9 mouse cellular contexts compared by ENCODE assay signal in the genomic region with DNA sequence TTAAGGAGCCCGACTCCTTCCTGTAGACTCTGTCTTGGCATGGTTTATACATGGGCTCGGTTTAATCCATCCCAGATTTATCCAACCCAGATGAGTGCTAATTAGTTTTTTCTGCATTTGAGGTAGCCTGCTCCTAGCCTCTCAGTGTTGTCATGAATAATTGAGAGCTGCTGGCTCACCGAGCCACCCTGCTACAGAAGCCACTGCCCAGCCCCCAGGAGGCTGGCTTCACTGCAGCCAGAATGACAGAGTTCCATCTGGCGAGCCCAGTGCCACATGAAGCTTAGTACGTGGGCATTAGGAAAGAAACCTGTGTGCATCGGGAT. TPM values are rescaled to one million over a fixed set of nuclear protein-coding genes. Genes with fewer than 3 reads are reported as not detected.
A peak's percentile ranks its signal among the peaks of the same experiment; 100 is the strongest.
DNase-seq lines count a peak whose midpoint lies in the region; ATAC-seq and TF ChIP-seq lines count a peak whose summit lies in the region.
"Had no signal": no experiment of that assay in that cellular context is flagged by ENCODE, and none has a peak within 500 bp of the region (broad histone marks: within the 10 kb centered on the region; RNA-seq: fewer than 3 reads in every experiment).

No protein-coding gene starts in this region.

- no peak for TF ChIP-seq CTCF in layer of hippocampus, adult 2 months (conservative IDR thresholded peaks at IDR 0.05)
- TF ChIP-seq CTCF in hindbrain, postnatal 0 days (IDR thresholded peaks at IDR 0.05; ENCODE audit: low read depth) = no peak
- TF ChIP-seq CTCF in lung, adult 2 months (IDR thresholded peaks at IDR 0.05; ENCODE audit: insufficient read depth, low read length) = no peak

- peak overlapping the region; percentile 49 for H3K27ac ChIP-seq in layer of hippocampus, adult 2 months
- H3K27ac ChIP-seq in embryonic facial prominence, embryonic 15.5 days (replicated peaks) = peak overlapping the region; percentile 65
- 0 out of 2 replicates have a peak overlapping the region, but pooled peaks have one; percentile 45 for H3K27ac ChIP-seq in hindbrain, postnatal 0 days
- H3K27ac ChIP-seq in neural tube, embryonic 15.5 days (replicated peaks) = peak overlapping the region; percentile 6; the same call in 1 of the 2 replicates

- H3K4me3 ChIP-seq in layer of hippocampus, adult 2 months = no peak overlapping the region
- H3K4me3 ChIP-seq in embryonic facial prominence, embryonic 15.5 days (replicated peaks) = no peak overlapping the region
- no peak overlapping the region for H3K4me3 ChIP-seq in hindbrain, postnatal 0 days (ENCODE audit: low read length)
- no peak overlapping the region for H3K4me3 ChIP-seq in neural tube, embryonic 15.5 days (replicated peaks)
- H3K4me3 ChIP-seq in lung, adult 2 months (replicated peaks; ENCODE audit: extremely low read depth, low read depth, low read length) = no peak overlapping the region

- H3K4me2 ChIP-seq in embryonic facial prominence, embryonic 15.5 days (replicated peaks) = no peak overlapping the region
- 0 out of 2 replicates have a peak overlapping the region, but pooled peaks have one; percentile 10 for H3K4me2 ChIP-seq in hindbrain, postnatal 0 days (ENCODE audit: low read depth, low read length)
- H3K4me2 ChIP-seq in neural tube, embryonic 15.5 days = no peak overlapping the region

- DNase-seq in layer of hippocampus, adult 2 months (ENCODE audit: low spot score in 2 of 2) = no peak
- no peak for DNase-seq in layer of hippocampus, adult 9-10 months (ENCODE audit: low spot score)
- peak; percentile 61 for DNase-seq in hindbrain, postnatal 0 days (ENCODE audit: low spot score)
- no peak for DNase-seq in spleen, postnatal 36 days (ENCODE audit: low spot score in 2 of 2)
- DNase-seq in lung, adult 2 months = no peak
- DNase-seq in kidney, adult 18-20 months = no peak
- DNase-seq: lung, postnatal 14 days had no signal

- peaks cover 32% of the 10 kb centered on the region for H3K4me1 ChIP-seq in embryonic facial prominence, embryonic 15.5 days
- peaks cover 10% of the 10 kb centered on the region; the same call in 1 of the 2 replicates for H3K4me1 ChIP-seq in hindbrain, postnatal 0 days (ENCODE audit: insufficient read depth, low read length)
- H3K4me1 ChIP-seq in neural tube, embryonic 15.5 days = peaks cover 29% of the 10 kb centered on the region
- H3K4me1 ChIP-seq in lung, adult 2 months (ENCODE audit: control insufficient read depth, insufficient read depth, low read length) = no peaks in the 10 kb centered on the region; the same call in 1 of the 2 replicates

- 26% methylated on average over 6 of the region's 6 CpGs for WGBS in embryonic facial prominence, embryonic 15.5 days
- 24% methylated on average over 6 of the region's 6 CpGs for WGBS in hindbrain, postnatal 0 days
- WGBS in neural tube, embryonic 15.5 days = 39% methylated on average over 6 of the region's 6 CpGs
- 61% methylated on average over 6 of the region's 6 CpGs for WGBS in lung, adult 2 months

- H3K27me3 ChIP-seq in embryonic facial prominence, embryonic 15.5 days = no peaks in the 10 kb centered on the region
- no peaks in the 10 kb centered on the region; the same call in 1 of the 2 replicates for H3K27me3 ChIP-seq in hindbrain, postnatal 0 days (ENCODE audit: insufficient read depth, low read length)
- no peaks in the 10 kb centered on the region for H3K27me3 ChIP-seq in neural tube, embryonic 15.5 days (replicated peaks)

- H3K36me3 ChIP-seq in embryonic facial prominence, embryonic 15.5 days = no peaks in the 10 kb centered on the region
- no peaks in the 10 kb centered on the region for H3K36me3 ChIP-seq in hindbrain, postnatal 0 days (ENCODE audit: insufficient read depth, low read length)
- no peaks in the 10 kb centered on the region for H3K36me3 ChIP-seq in neural tube, embryonic 15.5 days

- no peak for TF ChIP-seq POLR2A in lung, adult 2 months (IDR thresholded peaks at IDR 0.05; ENCODE audit: borderline replicate concordance, extremely low read depth, low read depth, low read length)

- no peaks in the 10 kb centered on the region for H3K9me3 ChIP-seq in embryonic facial prominence, embryonic 15.5 days (replicated peaks)
- no peaks in the 10 kb centered on the region for H3K9me3 ChIP-seq in hindbrain, postnatal 0 days (ENCODE audit: low read length)
- H3K9me3 ChIP-seq in neural tube, embryonic 15.5 days (replicated peaks) = no peaks in the 10 kb centered on the region

- peak; percentile 66 for ATAC-seq in embryonic facial prominence, embryonic 15.5 days (ENCODE audit: insufficient number of reproducible peaks, low FRiP score, low TSS enrichment, low read depth)
- peak; percentile 68 for ATAC-seq in hindbrain, postnatal 0 days
- ATAC-seq in neural tube, embryonic 15.5 days (ENCODE audit: low FRiP score) = 0 out of 2 replicates have a peak, but pooled peaks have one; percentile 38

- no peak overlapping the region for H3K9ac ChIP-seq in embryonic facial prominence, embryonic 15.5 days
- H3K9ac ChIP-seq in hindbrain, postnatal 0 days (replicated peaks; ENCODE audit: low read length) = no peak overlapping the region
- H3K9ac ChIP-seq in neural tube, embryonic 15.5 days (replicated peaks) = no peak overlapping the region

RNA-seq across cellular contexts. Expression of a gene that starts 30.0 kb away (rescaled TPM):
- total RNA-seq in layer of hippocampus, adult 2 months (2021) = 1 to 10 TPM; 8.9 to 9.1 TPM
- 8.0 and 9.1 TPM in 2 replicates for polyA plus RNA-seq in embryonic facial prominence, embryonic 15.5 days (2015; fragmentation: Nextera tagmentation; extraction: Ambion mirVana)
- total RNA-seq in hindbrain, postnatal 0 days (2014; rRNA removed) = 17.4 and 19.9 TPM in 2 replicates
- polyA plus RNA-seq in hindbrain, postnatal 0 days (2015; fragmentation: Nextera tagmentation; extraction: Ambion mirVana) = 21.6 and 22.3 TPM in 2 replicates
- 19.3 and 22.1 TPM in 2 replicates for polyA plus RNA-seq in neural tube, embryonic 15.5 days (2015; fragmentation: Nextera tagmentation; extraction: Ambion mirVana)
- polyA plus RNA-seq in lung, adult 2 months (2012; rRNA removed) = 0.52 and 1.3 TPM in 2 replicates

Comparison
In these comparisons a context has a peak if more than half of its experiments do, and no peak if none do; other contexts are left out.
1. H3K27ac ChIP-seq: peak in every context shown above with its lines; median percentile 65 in embryonic facial prominence, embryonic 15.5 days; 49 in layer of hippocampus, adult 2 months; 45 in hindbrain, postnatal 0 days; 6 in neural tube, embryonic 15.5 days.